In the genomic region with DNA sequence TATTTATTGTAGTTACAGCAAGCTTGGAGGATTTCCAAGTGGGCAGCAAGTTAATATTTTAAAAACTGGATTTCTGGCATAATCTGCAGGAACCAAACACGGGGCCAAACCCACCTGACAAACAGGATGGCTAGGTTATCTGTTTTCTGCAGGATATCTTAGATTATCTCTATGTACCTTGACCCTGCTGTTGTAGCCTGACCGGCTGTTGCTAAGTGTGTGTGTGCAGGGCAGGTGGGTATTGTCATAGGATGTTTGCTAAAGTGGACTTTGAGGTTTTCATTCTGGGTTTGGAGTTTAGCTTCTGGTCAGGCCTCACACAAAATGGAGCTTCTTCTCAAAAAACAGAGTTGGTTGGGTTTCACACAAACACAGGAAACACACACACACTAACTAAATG, we compare ENCODE assay signal across 16 mouse cellular contexts.
"Had no signal": no experiment of that assay in that cellular context is flagged by ENCODE, and none has a peak within 500 bp of the region (broad histone marks: within the 10 kb centered on the region; RNA-seq: fewer than 3 reads in every experiment).

No protein-coding gene starts in this region.

- H3K36me3 ChIP-seq: neural tube, embryonic 12.5 days; neural tube, embryonic 15.5 days; stomach, embryonic 15.5 days had no signal

- H3K9me3 ChIP-seq: neural tube, embryonic 12.5 days; neural tube, embryonic 15.5 days; stomach, embryonic 15.5 days had no signal

- H3K27ac ChIP-seq: neural tube, embryonic 12.5 days; neural tube, embryonic 15.5 days; stomach, embryonic 15.5 days had no signal

- H3K4me3 ChIP-seq: neural tube, embryonic 12.5 days; neural tube, embryonic 15.5 days; stomach, embryonic 15.5 days had no signal

- H3K4me1 ChIP-seq: neural tube, embryonic 12.5 days; neural tube, embryonic 15.5 days; stomach, embryonic 15.5 days had no signal

- H3K9ac ChIP-seq: neural tube, embryonic 12.5 days; neural tube, embryonic 15.5 days; stomach, embryonic 15.5 days had no signal

- H3K27me3 ChIP-seq: neural tube, embryonic 12.5 days; neural tube, embryonic 15.5 days; stomach, embryonic 15.5 days had no signal

- DNase-seq: kidney, adult 2 months; kidney, postnatal 10 days; kidney, postnatal 36 days; layer of hippocampus, postnatal 36 days; lung, adult 2 months; lung, postnatal 14 days; lung, postnatal 4 days; midbrain, embryonic 14.5 days; right cerebral cortex, adult 18-20 months; right cerebral cortex, postnatal 25 days; spleen, adult 18-20 months; thymus, postnatal 25 days had no signal

- H3K4me2 ChIP-seq: midbrain, embryonic 11.5 days; neural tube, embryonic 12.5 days; neural tube, embryonic 15.5 days; stomach, embryonic 15.5 days had no signal
